Mouse (Mus musculus) CD8-positive naive resting alpha-beta T cell, adult 2 months (primary cell): Measurements from ENCODE around the gene Ambra1.
A peak's percentile ranks its signal among the peaks of the same experiment; 100 is the strongest.

ENCODE experiments used
- DNase-seq, 2 experiments: peaks; one replicate each; pipeline ENCODE4 v3.0.0; 2022; ENCODE audit warnings: low read depth in 2 of 2, low spot score in 2 of 2

Ambra1 gene

GRCm38 (mm10) chr2:91870754-91871153, 140.8 kb downstream of the Ambra1 start:
- DNase-seq: no peak

- no peak for DNase-seq
These were observed 141.3 kb downstream of the Ambra1 start for GRCm38 (mm10) chr2:91871225-91871624.

- no peak for DNase-seq
These were observed 142.7 kb downstream of the Ambra1 start for GRCm38 (mm10) chr2:91872658-91873057.

DNA sequence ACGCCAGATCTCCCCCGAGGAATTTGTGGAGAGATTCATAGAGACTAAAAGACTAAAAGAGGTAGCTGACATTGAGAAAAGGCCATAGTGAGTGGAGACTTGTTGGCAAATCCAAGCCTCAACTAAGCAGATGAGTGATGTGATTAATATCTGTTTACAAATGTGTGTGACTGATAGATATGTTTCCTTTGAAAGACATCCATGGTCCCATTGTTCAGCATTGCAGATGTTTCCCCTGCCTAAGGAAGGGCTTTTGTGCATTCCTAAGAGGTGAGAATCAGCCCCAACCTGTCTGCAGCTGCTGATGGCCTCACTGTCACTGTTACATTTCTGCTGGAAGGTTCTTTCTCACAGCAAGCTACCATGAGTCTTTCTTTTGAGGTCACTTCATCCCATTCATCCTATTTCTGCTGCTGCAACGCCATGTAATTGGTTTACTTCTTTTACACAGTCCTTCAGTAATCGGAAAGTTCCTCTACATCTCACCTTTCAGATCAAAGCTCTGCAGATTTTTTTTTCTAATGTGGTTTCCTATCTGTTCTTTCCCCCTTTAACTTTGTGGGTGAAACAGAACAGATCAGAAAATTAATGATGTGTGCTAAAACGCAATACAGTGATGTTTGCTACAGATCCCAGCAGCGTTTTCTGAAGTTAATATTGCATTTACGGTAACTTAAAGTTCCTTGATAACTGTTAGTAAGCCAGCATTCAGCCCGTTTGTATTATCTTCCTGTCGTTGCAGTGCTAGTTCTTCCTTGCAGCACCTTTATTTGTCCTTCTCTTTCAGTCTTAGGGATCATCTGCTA, 146.3 kb downstream of the Ambra1 start:
- DNase-seq: peak in 1 of 2 experiments; percentile 21

- DNase-seq: peak in 1 of 2 experiments; percentile 5
These were observed 146.8 kb downstream of the Ambra1 start for GRCm38 (mm10) chr2:91876806-91877140.

DNA sequence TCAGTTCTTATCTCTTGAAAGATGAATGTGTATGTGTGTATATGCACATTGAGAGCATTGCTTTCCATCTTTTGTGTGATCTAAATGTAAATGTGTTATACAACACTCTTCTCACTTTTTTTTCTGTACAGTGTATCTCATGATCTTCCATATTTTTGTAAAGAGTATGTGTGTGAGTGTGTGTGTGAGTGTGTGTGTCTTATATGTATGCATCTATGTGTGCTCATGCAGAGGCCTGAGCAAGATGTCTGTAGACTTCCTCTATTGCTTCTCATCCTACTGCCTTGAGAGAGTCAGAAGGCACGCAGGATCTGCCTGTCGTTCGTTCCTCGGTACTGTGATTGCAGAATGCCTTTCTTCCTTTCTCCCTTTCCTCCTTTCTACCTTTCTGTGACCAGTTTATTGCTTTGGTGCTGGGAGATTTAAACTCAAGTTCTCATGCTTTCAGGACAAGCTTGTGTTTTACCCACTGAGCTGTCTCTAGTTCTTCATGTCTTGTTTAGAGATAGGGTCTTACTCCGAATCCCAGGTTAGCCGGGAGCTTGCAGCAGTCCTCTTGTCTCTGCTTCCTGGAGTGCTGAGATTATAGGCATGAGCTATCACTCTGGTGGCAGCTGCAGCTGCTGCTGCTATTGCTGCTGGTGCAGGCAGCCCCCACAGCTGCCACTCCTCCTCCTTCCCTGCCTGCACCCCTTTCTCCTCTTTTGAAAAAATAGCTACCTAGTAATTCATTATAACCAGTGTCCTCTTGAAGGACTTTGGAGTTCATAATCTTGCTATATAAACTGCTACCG, 148.7 kb downstream of the Ambra1 start:
- no peak for DNase-seq

- DNase-seq: no peak
These were observed 154.0 kb downstream of the Ambra1 start for GRCm38 (mm10) chr2:91883961-91884360.

DNA sequence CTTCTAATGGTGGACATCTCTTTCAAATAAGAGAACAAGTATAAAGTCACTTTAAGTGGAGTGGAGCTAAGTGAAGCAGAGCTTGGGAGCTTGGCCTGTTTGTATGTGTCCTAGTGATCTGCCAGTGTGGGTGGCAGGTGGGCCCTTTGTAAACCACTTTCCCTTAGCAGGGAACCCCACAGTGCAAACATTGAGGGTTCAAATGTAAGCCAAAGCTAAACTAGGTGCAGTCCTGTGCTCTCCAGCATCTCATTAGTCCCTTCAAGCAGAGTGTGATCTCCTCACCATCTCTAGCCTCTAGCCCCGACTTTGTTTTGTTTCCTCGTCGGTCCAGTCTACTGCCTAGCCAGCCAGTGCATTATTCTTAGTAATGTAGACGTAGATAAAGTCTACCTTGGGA, 154.7 kb downstream of the Ambra1 start:
- no peak for DNase-seq

DNA sequence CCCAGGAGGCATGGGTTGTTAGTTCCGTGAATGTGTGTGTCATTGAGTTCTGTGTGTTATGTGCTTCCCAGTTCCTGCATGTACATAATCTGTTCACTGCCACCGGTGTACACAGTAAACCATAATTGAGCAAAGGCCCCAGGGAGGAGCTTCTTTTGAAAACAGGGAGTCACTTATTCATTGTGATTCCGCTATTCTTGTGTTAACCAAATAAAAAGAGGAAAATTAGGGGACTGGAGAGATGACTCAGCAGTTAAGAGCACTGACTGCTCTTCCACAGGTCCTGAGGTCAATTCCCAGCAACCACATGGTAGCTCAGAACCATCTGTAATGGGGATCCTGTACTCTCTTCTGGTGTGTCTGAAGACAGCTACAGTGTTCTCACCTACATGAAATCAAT, 164.8 kb downstream of the Ambra1 start:
- DNase-seq: no peak

GRCm38 (mm10) chr2:91895401-91895800, 165.5 kb downstream of the Ambra1 start:
- no peak for DNase-seq

GRCm38 (mm10) chr2:91897968-91898367, 168.0 kb downstream of the Ambra1 start:
- no peak for DNase-seq

- DNase-seq: no peak
These were observed 169.2 kb downstream of the Ambra1 start for GRCm38 (mm10) chr2:91899141-91899540.

- no peak for DNase-seq
These were observed 170.5 kb downstream of the Ambra1 start for GRCm38 (mm10) chr2:91900431-91900830.

DNA sequence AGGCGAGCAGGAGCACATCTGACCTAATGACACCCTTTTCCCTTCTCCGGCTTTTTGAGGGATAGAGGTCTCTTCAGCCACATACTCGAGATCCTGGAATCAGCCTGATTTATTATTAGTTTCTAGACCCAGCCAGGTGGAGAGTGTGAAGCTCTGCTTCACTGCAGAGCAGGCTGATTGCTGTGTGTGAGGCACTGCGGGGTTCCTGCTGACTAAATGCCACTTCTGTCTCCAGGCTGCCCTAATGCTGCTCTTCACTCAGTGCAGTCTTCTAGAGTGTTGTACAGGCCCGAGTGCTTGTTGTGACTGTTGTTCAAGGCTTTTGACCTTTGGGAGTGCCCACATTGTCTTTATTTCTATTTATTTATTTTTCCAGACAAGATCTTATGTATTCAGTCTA, 172.4 kb downstream of the Ambra1 start:
- DNase-seq: no peak

DNA sequence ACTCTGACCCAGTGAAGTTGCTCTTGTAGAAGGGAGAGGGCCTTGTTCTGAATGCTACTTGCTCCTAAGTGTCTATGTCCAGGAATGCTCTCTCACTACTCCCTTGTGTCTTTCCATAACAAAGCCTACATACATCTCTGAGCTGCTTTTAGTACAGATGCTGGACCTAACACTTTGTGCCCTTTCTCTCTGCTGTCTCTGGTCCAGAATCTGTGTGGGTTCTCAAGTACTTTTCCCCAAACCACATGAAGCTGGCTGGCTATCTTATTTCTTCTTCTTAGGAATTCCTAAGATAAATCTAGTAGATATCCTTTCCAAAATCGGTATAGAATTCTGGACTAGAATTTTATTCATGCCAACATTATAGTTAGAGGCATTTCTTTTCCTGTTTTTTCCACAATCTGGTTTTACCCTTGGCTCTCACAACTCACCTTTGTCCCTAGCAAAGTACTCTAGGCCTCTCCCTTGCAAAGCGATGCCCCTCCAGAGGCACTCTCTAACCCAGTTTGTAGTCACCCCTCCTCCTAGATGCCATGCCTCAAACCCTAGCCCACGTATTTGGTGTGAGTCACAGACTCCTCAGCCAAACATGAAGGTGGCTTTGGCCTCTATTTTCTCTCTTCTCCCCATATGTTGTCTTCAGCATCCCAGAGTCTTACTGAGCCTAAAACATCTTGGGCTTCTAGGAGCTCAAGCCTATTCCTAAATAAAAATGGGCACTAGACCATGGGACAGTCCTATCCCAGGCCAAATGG, 173.4 kb downstream of the Ambra1 start:
- DNase-seq: no peak

GRCm38 (mm10) chr2:91904618-91905307, 174.8 kb downstream of the Ambra1 start:
- no peak for DNase-seq

GRCm38 (mm10) chr2:91906141-91906540, 176.2 kb downstream of the Ambra1 start:
- DNase-seq: no peak

DNA sequence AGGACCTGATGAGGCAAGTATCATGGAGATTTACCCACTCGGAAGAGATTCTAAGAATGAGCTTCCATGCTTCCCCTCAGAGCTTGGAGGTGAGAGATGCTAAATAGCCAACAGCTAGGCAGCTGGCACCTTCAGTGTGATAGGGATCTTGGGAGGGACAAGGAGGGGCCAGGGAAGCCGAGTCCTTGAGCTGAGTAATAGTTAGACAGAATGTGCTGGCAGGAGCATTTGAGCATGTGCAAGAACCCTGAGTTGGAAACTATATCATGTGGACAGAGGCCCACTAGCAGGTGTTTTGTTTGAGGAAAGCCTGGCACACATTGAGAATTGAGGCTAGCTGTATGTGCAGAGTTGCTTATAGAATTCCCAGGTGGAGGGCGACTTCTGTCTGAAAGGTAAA, 182.7 kb downstream of the Ambra1 start:
- no peak for DNase-seq

- DNase-seq: no peak
These were observed 183.6 kb downstream of the Ambra1 start for GRCm38 (mm10) chr2:91913328-91914110.

DNA sequence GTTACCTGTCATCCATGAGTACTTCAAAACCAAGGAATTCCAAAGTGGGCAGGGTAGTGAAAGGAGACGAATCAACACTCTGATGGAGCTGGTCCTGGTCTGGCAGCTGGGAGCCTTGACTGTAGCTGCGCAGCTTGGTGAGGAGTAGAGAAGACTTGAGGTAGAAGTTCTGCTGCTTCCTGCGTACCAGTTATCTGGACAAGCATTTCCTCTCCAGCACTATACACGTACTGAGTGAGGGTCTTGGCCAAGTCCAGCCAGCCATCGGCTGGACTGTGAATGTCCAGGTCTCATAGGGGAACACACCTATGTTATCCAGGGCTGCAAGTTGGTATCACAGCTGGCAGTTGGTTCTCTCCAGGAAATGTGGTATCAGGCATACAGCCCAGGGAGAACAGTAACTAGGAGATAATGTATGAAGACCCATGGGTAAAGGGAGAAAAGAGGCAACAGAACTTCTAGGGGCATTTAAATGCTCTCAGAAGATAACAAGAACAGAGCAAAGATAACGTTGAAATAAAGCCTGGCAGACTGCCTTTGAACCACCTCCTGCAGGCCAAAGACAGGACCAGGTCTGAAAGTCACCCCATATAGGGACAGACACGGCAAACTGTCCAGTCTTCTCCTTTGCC, 186.5 kb downstream of the Ambra1 start:
- no peak for DNase-seq
